Mouse (Mus musculus) layer of hippocampus, postnatal 25 days (tissue): ENCODE data around the gene Fxyd2. TPM values are rescaled to one million over a fixed set of nuclear protein-coding genes. Genes with fewer than 3 reads are reported as not detected.

Experiments used
- DNase-seq, 2 experiments: peaks; one replicate each; pipeline ENCODE4 v3.0.0; 2022; ENCODE audit warnings: mixed read lengths in 2 of 2, low spot score in 1 of 2; ENCODE audit errors: extremely low spot score in 1 of 2
- total RNA-seq, 2 experiments: library from RNA; stranded (reverse); gene quantifications; 2 replicates each; pipeline ENCODE4 v1.2.3; 2021

Fxyd2 gene
- total RNA-seq, 2 experiments from 2014 or later = 8.3 to 10.6 TPM

- DNase-seq = peak; percentile 90 to 95
These were observed 11.0 kb upstream of the Fxyd2 start for GRCm38 (mm10) chr9:45388385-45388994.

- no peak for DNase-seq
These were observed 9.9 kb upstream of the Fxyd2 start for GRCm38 (mm10) chr9:45389596-45389995.

- DNase-seq = no peak
These were observed 8.2 kb upstream of the Fxyd2 start for GRCm38 (mm10) chr9:45391299-45391698.

DNA sequence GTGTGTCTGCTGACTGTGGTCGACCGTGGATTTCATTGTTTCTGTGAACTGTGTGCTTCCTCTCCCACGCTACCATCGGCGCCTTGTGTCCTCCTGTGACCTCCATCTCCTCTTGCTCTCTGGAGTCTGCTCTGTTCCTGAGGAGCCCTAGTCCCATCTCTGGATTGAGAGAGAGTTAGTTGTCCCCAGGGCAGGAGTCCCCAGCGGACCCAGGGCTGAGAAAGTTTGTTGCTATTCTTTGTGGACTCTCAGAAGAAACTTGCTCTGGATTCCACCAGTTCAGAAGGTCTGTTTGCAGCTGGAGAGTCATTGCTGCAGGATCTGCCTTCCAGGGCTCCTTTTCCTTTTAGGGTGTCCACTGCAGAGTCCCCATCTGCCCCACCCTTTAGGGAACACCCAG, 4.3 kb upstream of the Fxyd2 start:
- no peak for DNase-seq

- DNase-seq = no peak
These were observed 3.7 kb upstream of the Fxyd2 start for GRCm38 (mm10) chr9:45395796-45396195.

DNA sequence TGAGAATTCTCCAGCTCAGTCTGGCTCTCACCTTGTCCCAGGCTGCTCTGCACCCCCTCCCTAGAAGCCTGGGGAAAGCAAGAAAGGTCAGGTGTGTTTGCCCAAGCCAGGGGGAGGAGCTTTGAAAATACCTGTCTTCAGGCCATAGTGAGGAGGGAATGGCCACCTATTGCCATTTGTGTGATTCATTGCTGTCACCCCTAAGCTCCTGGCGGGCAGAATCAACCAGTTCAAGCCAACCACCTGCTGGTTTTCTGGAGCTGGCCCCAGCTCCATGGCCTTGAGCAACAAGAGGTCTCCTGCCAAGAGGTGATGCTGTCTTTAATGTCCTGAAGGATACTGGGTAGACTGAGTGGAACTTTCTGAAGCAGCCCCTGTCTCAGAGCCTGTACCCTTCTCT, 1.1 kb upstream of the Fxyd2 start:
- no peak for DNase-seq

DNA sequence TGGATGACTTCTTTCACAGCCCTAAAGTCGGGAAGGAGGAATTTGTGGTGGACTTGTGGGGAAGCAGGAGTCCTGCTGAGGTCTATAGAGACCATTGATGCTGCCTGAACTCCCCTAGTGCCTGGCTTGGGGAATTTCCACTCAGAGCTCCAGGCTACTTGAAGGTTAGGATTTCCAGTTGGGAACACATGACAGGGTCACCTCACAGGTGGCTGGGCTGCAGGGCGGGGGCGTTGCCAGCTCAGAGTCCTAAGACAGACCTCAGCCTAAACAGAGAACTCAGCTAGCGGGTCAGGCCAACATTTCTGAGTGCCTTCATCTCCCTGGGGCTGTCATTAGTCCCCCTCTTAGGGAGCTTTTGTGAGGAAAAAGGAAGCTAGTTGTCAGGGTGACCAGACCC, 2.4 kb downstream of the Fxyd2 start:
- DNase-seq = no peak

DNA sequence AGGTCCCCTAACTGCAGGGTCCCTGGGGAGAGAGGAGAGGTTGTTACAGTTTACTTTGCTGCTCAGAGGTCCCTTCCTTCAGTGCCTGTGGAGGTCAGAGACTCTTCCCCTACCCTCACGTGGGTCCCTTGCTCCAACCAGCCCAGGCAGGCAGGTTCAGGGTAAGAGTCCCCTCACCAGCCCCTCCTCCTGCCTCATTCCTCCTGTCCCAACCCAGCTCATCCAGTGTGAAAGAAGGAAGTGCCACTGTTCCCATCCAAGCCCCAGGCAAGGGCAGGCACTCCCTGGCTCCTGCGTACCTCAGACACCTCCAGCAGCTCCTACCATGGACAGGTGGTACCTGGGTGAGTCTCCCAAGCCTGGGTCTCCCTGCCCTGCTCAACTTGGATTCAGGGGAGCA, 3.5 kb downstream of the Fxyd2 start:
- DNase-seq = no peak

DNA sequence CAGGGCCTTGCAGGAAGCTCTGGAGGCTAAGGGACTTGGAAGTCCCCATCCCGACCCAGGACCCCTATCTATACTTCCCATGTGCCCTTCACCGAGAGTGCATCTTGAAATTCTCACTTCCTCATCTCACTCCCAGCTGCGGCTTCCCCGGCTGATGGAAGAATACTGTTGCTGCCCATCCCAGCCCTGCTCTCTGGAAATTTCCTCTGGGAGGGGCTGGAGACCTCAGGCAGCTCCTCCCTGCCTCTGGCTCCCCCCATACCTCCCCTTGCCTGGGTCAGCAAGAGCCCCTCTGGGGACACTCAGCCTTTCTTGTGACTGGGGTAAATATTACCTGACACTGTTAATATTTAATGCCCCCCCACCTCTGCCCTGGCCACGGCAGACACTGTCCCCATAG, 6.2 kb downstream of the Fxyd2 start:
- DNase-seq = no peak

GRCm38 (mm10) chr9:45406808-45407207, 7.3 kb downstream of the Fxyd2 start:
- DNase-seq = no peak

DNA sequence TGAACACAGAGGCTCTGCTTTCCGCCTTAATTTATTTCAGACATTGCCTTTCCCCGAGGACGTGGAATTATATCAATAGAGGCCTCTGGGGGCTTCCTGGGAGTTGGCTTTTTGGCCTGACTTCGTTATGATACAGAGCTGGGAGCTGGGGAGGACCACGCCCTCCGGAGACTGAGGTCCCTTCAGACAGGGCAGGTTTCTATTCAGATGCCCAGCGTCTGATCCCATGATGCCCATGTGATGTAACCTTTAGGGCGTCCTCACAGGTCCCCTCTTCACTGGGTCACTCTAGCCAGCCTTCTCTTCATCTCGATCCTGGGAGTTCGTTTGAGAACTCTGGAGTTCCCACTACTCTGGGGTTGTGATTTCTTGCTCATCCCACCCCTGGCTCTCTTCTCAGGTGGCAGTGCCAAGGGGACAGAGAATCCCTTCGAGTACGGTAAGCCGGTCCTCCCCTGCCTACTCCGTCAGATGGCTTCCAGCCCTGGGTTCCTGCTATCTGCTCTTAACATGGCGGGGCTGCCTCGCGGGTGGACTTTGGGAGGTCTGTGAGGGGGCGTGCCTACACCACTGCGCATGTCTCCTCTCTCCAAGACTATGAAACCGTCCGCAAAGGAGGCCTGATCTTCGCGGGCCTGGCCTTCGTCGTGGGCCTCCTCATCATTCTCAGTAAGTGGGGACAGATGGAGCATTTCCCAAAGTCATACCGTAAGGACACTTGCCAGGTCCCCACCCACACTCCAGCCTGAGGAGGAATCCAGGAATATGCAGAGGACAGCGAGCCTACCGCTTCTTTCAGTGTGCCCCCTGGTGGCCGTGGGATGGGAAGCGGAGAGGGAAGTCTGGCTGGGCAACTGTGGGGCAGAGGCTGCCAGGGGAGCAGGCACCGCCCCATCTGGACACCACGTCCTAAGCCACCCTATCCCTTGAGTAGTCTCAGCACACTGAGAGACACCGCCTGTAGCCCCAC, 8.5 kb downstream of the Fxyd2 start:
- DNase-seq = peak; percentile 84 to 89

DNA sequence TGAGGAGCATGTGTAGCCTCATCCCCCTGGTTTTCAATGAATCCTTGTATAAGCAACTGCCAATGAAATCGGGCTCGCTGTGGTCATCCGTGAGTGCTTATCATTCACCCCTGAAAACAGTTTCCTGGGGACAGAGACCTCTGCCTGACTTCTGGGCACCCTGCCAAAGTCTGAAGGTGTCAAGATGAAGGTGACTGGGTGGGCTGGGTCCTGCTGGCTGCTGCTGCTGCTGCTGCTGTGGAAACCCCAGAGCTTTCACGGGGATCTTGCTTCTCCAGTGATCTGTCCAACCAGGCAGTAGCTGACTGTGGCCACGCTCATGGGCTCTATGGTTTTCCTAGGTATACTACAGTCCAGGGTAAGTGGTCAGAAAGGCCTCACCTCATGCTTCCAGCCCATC, 10.7 kb downstream of the Fxyd2 start:
- no peak for DNase-seq

GRCm38 (mm10) chr9:45410614-45411013, 11.1 kb downstream of the Fxyd2 start:
- no peak for DNase-seq

- DNase-seq = no peak
These were observed 11.6 kb downstream of the Fxyd2 start for GRCm38 (mm10) chr9:45411111-45411510.

- DNase-seq = no peak
These were observed 12.3 kb downstream of the Fxyd2 start for GRCm38 (mm10) chr9:45411803-45412202.

GRCm38 (mm10) chr9:45412287-45412686, 12.8 kb downstream of the Fxyd2 start:
- peak; percentile 95 to 100 for DNase-seq

GRCm38 (mm10) chr9:45412700-45413477, 13.4 kb downstream of the Fxyd2 start:
- no peak for DNase-seq

DNA sequence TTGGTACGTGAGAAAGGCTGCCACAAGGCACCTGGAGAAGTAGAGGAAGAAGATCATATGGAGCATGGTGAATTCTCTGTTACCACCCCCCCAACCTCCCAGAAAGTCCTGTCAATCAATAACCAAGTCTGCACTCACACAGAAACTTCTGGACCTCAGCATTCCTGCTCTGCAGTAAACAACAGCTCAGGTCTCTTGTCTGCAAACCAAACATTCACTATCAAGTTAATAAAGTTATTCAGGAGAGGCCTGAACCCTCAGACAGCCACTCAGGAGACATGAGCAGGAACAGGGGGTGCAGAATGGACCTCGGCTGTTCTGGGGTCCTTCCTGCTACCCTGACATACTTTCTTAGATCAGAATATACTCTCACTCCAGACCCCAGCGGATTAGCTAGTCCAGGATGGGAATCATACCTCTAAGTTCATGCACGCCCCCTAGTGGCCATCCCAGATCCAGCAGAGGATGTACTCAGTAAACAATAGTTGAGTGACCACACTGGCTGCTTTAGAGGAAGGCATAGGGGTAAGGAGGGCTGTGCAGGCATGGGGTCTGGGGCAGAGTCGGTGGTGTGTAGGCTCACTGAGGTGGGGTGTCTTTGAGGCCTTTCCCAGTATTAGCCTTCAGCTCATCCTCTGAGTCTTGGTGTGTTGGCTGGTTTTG, 14.1 kb downstream of the Fxyd2 start:
- DNase-seq = peak in 1 of 2 experiments; percentile 59

GRCm38 (mm10) chr9:45415912-45416311, 16.4 kb downstream of the Fxyd2 start:
- peak; percentile 78 to 93 for DNase-seq

DNA sequence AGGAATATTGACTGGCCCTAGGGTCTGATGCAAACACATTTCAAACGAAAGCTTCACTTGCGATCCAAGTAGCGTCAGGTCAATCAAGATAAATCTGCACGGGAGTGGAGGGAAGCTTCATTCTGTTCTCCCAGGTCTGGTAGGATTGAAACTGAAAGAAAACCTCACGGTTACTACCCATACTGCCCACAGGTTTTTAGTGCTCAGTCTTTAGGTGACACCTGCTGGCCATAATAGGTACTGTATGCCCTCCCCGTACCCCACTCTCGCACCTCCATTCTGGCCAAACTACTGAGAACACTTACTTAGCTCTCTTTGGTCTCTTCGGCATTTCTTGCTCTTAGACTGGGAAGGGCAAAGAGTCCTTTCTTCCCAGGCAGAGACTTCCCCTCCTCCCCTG, 17.8 kb downstream of the Fxyd2 start:
- peak in 1 of 2 experiments; percentile 67 for DNase-seq
